Mouse (Mus musculus): ENCODE results near the gene Gstm7. TPM values are rescaled to one million over a fixed set of nuclear protein-coding genes. Genes with fewer than 3 reads are reported as not detected.

Gstm7 gene
- polyA plus RNA-seq, 1 experiment, result not detected

DNA sequence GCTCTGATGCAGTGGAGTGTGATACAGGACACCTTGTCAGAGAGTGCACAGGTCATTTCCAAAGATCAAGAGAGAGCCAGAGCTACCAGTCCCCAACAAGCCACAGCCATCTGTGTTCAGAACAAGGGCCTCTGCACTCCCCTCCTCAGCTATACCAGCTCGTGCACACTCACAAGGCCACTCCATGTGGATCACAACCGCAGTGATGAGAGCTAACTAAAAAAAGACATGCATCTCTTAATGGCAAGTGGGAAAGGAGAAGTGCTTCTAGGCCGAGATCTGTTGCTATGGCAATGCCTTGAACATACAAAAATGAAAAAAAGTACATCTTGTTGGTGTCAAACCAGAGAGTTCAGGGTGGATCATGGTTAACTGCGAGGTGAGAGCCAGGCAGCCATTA is 8.2 kb upstream of the Gstm7 start:
- no peaks in the 10 kb centered on the region for H3K36me3 ChIP-seq (replicated peaks; ENCODE audit: low read length)
- H3K4me3 ChIP-seq (replicated peaks), result peak overlapping the region; percentile 69
- peaks cover 10% of the 10 kb centered on the region for H3K9me3 ChIP-seq
- H3K4me1 ChIP-seq, result peaks cover 16% of the 10 kb centered on the region
- TF ChIP-seq FLI1 (IDR thresholded peaks at IDR 0.05; ENCODE audit: low read length), result no peak
- no peak for TF ChIP-seq GATA1 (IDR thresholded peaks at IDR 0.05; ENCODE audit: borderline replicate concordance, low read length)
- H3K27me3 ChIP-seq (replicated peaks), result peaks cover 66% of the 10 kb centered on the region

DNA sequence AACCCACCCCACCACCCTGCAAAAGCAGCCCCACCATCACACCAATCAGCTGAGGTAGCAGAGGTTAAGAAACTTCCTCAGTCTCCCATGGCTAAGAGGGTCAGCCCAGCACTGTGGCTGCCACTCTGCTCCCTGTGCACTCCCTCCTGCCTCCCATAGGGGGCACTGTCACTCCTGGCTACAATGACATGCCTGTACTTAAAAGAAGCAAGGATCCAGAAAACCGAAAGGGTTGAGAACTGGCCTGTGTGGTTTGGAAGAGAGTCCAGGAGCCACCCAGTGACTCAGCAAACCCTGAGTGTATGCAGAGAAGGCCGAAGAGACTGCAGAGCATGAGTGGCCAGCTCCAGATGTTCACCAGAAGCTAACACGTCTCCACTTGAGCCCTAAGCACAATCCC is 7.8 kb upstream of the Gstm7 start:
- Histone ChIP-seq H3K27me3 (replicated peaks) (peaks cover 64% of the 10 kb centered on the region), H3K36me3 (replicated peaks; ENCODE audit: low read length) (no peaks in the 10 kb centered on the region), H3K9me3 (peaks cover 8% of the 10 kb centered on the region), H3K4me1 (peaks cover 16% of the 10 kb centered on the region), H3K4me3 (replicated peaks) (peak overlapping the region; percentile 69)
- TF ChIP-seq FLI1 (IDR thresholded peaks at IDR 0.05; ENCODE audit: low read length), result no peak
- TF ChIP-seq GATA1 (IDR thresholded peaks at IDR 0.05; ENCODE audit: borderline replicate concordance, low read length), result no peak

DNA sequence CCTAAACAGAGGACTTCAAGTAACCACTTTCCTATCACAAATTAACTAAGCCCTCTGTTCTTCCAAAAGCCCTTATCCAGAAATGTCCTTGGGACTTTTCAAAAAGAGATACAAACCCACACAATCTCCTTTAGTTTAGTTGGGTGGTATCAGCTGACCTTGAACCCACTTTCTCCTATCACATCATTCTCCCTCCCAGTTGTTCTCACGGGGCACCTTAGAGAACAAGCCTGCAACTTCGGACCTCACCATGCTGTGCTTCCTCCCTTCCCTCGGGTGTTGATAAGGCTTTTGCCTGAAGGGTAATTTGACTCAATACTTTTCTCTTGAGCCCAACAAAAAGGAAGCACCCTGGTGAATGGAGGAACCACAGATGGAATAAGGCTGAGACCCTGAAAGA is 4.3 kb upstream of the Gstm7 start:
- Histone ChIP-seq H3K4me3 (replicated peaks) (no peak overlapping the region), H3K9me3 (no peaks in the 10 kb centered on the region), H3K36me3 (replicated peaks; ENCODE audit: low read length) (no peaks in the 10 kb centered on the region), H3K27me3 (replicated peaks) (peaks cover 56% of the 10 kb centered on the region), H3K4me1 (peaks cover 25% of the 10 kb centered on the region)
- TF ChIP-seq FLI1 (IDR thresholded peaks at IDR 0.05; ENCODE audit: low read length) (no peak), GATA1 (IDR thresholded peaks at IDR 0.05; ENCODE audit: borderline replicate concordance, low read length) (no peak)

DNA sequence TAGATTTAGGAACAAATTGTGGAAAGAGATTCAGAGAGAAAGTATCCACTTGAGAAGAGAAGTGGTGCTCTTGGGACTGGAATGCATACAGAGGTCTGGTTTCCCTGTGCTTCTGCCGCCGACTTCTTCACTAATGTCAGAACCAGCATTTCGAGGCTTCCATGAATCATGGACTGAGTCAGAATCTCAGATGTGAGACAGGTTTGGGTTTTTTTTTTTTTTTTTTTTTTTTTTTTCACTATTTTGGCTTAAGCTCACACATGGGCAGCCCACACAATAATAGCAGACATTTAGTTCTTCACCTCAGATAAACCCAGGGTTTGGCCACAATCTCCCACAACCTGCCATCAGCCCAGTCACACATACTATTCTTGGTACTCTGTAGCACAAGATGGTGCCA is 3.7 kb upstream of the Gstm7 start:
- H3K9me3 ChIP-seq, result no peaks in the 10 kb centered on the region
- H3K27me3 ChIP-seq (replicated peaks), result peaks cover 55% of the 10 kb centered on the region
- H3K4me1 ChIP-seq, result peaks cover 25% of the 10 kb centered on the region
- no peaks in the 10 kb centered on the region for H3K36me3 ChIP-seq (replicated peaks; ENCODE audit: low read length)
- no peak for TF ChIP-seq GATA1 (IDR thresholded peaks at IDR 0.05; ENCODE audit: borderline replicate concordance, low read length)
- no peak for TF ChIP-seq FLI1 (IDR thresholded peaks at IDR 0.05; ENCODE audit: low read length)
- H3K4me3 ChIP-seq (replicated peaks), result no peak overlapping the region

DNA sequence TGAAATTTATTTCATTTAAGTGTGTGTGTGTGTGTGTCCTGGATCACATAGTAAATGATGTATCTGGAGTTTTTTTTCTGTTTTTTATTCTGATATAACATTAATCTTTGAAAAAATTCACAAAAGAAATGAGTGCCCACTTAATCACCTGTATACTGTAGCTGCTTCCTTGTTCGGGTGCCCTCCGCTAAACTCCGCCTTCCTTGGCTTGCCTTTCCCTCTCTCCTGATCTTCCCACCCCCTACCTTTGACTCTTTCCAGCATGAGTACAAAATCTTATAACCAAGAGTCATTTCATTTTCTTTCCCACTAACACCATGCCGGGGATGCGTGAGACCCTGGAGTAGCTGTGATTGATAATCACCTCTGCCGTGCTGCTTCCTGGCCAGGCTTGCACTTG is 511 bp upstream of the Gstm7 start:
- peaks cover 12% of the 10 kb centered on the region for H3K4me1 ChIP-seq
- H3K4me3 ChIP-seq (replicated peaks), result no peak overlapping the region
- no peaks in the 10 kb centered on the region for H3K36me3 ChIP-seq (replicated peaks; ENCODE audit: low read length)
- H3K27me3 ChIP-seq (replicated peaks), result peaks cover 66% of the 10 kb centered on the region
- H3K9me3 ChIP-seq, result no peaks in the 10 kb centered on the region
- TF ChIP-seq FLI1 (IDR thresholded peaks at IDR 0.05; ENCODE audit: low read length), result no peak
- no peak for TF ChIP-seq GATA1 (IDR thresholded peaks at IDR 0.05; ENCODE audit: borderline replicate concordance, low read length)

DNA sequence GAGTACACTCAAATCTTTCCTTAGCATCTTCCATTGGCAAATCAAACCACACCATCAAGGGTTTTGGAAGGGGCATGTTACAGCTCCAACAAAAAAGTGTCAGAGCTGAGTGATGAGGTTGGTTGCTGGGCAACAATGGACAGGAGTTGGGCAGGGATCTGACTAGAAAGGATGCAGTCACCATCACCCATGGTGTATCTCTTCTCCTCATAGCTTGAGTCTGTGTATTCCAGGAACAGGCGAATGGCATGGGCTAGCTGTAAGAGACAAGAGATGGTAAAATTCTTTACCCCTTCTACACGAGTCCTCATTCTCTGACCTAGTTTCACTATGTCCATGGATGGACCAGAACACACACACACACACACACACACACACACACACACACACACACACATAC is 483 bp downstream of the Gstm7 start:
- H3K4me3 ChIP-seq (replicated peaks), result peak overlapping the region; percentile 86
- H3K27me3 ChIP-seq (replicated peaks), result peaks cover 69% of the 10 kb centered on the region
- H3K9me3 ChIP-seq, result no peaks in the 10 kb centered on the region
- no peaks in the 10 kb centered on the region for H3K36me3 ChIP-seq (replicated peaks; ENCODE audit: low read length)
- H3K4me1 ChIP-seq, result peaks cover 11% of the 10 kb centered on the region
- TF ChIP-seq FLI1 (IDR thresholded peaks at IDR 0.05; ENCODE audit: low read length) (no peak), GATA1 (IDR thresholded peaks at IDR 0.05; ENCODE audit: borderline replicate concordance, low read length) (no peak)

DNA sequence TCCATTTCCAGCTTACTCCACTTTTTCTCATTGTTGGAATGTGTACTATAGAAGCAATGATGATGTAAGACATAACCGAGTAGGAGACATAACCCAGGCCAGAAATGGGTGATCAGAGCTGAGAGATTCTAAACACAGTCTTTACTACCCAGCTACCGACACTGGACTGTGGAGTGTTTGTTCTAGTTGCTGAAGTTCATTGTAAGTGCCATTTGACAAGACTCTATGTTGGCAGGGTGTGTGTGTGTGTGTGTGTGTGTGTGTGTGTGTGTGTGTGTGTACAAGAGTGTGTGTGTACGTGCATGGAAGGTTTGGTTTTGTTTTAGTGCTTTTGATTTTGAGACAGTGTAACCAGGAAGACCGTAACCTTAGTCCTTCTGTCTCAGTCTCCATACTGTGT is 1.9 kb downstream of the Gstm7 start:
- Histone ChIP-seq H3K27me3 (replicated peaks) (peaks cover 65% of the 10 kb centered on the region), H3K36me3 (replicated peaks; ENCODE audit: low read length) (no peaks in the 10 kb centered on the region), H3K9me3 (no peaks in the 10 kb centered on the region), H3K4me3 (replicated peaks) (no peak overlapping the region), H3K4me1 (peaks cover 8% of the 10 kb centered on the region)
- TF ChIP-seq GATA1 (IDR thresholded peaks at IDR 0.05; ENCODE audit: borderline replicate concordance, low read length) (no peak), FLI1 (IDR thresholded peaks at IDR 0.05; ENCODE audit: low read length) (no peak)

DNA sequence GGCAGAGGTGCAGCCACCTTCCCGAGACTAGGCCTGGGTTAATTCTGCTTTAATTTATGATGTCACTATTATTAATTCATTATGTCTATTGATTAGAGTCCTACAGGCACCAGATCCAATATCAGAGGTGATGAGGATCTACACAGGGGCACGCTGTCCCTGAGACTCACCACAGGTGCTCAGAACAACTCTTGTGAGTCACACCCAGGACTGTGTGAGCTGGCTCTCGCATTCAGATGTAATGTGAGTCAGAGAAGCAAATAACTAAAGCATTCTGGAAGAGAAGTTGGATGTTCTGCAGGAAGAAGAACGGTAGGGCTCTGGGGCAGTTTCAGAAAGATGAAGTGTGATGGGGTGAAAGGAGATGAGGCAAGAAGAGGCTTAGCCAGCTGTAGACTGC is 2.4 kb downstream of the Gstm7 start:
- no peaks in the 10 kb centered on the region for H3K9me3 ChIP-seq
- TF ChIP-seq FLI1 (IDR thresholded peaks at IDR 0.05; ENCODE audit: low read length) (no peak), GATA1 (IDR thresholded peaks at IDR 0.05; ENCODE audit: borderline replicate concordance, low read length) (no peak)
- peaks cover 8% of the 10 kb centered on the region for H3K4me1 ChIP-seq
- no peaks in the 10 kb centered on the region for H3K36me3 ChIP-seq (replicated peaks; ENCODE audit: low read length)
- peaks cover 65% of the 10 kb centered on the region for H3K27me3 ChIP-seq (replicated peaks)
- no peak overlapping the region for H3K4me3 ChIP-seq (replicated peaks)

DNA sequence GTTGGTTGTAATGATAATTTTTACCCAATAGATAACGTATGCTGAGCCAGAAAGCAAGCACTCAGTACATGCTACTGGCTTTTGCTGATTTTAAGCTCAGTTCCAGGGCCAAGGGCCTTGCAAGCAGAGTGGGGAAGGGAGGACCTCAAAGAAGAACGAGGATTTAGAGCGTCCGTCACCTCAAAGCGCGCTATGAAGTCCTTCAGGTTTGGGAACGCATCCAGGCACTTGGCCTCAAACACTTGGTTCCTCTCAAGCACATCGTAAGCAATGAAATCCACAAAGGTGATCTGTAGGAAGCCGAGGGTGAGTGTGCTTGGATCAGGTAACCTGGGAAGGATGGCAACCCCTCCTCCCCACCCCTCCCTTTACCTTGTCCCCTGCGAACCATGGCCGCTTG is 2.9 kb downstream of the Gstm7 start:
- Histone ChIP-seq H3K4me3 (replicated peaks) (no peak overlapping the region), H3K9me3 (no peaks in the 10 kb centered on the region), H3K27me3 (replicated peaks) (peaks cover 60% of the 10 kb centered on the region), H3K36me3 (replicated peaks; ENCODE audit: low read length) (no peaks in the 10 kb centered on the region), H3K4me1 (peaks cover 8% of the 10 kb centered on the region)
- no peak for TF ChIP-seq GATA1 (IDR thresholded peaks at IDR 0.05; ENCODE audit: borderline replicate concordance, low read length)
- TF ChIP-seq FLI1 (IDR thresholded peaks at IDR 0.05; ENCODE audit: low read length), result no peak

DNA sequence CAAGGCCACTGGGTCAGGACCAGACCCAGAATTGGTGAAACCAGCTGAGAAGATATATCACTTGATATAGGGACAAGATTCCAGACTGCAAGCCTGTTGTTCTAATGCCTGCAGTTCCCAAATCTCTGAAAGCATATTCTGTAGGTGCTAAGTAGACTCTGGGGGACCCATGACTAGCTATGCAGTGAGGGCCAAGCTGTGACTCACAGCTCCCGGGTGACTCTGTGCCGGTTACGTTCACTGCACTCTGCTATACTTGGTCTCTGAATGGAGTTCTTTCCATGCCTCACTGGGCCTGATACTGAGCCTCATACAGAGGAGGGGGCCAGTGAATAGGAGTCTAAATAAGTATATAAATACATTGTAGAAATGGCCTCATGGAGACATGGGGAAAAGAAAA is 3.8 kb downstream of the Gstm7 start:
- no peak overlapping the region for H3K4me3 ChIP-seq (replicated peaks)
- H3K9me3 ChIP-seq, result no peaks in the 10 kb centered on the region
- peaks cover 55% of the 10 kb centered on the region for H3K27me3 ChIP-seq (replicated peaks)
- H3K4me1 ChIP-seq, result peaks cover 8% of the 10 kb centered on the region
- TF ChIP-seq GATA1 (IDR thresholded peaks at IDR 0.05; ENCODE audit: borderline replicate concordance, low read length) (no peak), FLI1 (IDR thresholded peaks at IDR 0.05; ENCODE audit: low read length) (no peak)
- H3K36me3 ChIP-seq (replicated peaks; ENCODE audit: low read length), result no peaks in the 10 kb centered on the region

DNA sequence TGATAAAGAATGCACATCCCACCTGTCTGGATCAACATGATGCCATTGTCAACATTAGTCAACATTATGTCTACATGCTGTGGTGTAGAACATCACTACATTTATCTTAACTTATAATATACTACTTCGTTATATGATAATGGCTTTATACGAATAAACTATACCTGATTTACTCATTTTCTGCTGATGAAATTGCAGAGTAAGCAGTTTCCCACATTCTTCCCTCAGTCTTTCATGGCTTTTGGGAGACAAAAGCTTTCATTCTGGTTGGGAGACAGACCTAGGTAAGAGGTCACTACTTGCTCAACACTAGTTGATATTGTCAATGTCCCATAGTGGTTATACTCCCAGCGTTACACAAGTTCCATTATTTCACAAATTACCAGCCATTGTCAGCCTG is 6.3 kb downstream of the Gstm7 start:
- H3K4me3 ChIP-seq (replicated peaks), result no peak overlapping the region
- H3K27me3 ChIP-seq (replicated peaks), result peaks cover 51% of the 10 kb centered on the region
- TF ChIP-seq FLI1 (IDR thresholded peaks at IDR 0.05; ENCODE audit: low read length), result no peak
- no peak for TF ChIP-seq GATA1 (IDR thresholded peaks at IDR 0.05; ENCODE audit: borderline replicate concordance, low read length)
- H3K4me1 ChIP-seq, result no peaks in the 10 kb centered on the region
- no peaks in the 10 kb centered on the region for H3K9me3 ChIP-seq
- no peaks in the 10 kb centered on the region for H3K36me3 ChIP-seq (replicated peaks; ENCODE audit: low read length)
